Mouse (Mus musculus) erythroid progenitor cell, adult 5-6 weeks (primary cell): ENCODE data around the gene Prdm5. TPM values are rescaled to one million over a fixed set of nuclear protein-coding genes. Genes with fewer than 3 reads are reported as not detected.

Source experiments
- ATAC-seq: replicated peaks from 2 replicates; pipeline ENCODE4 v1.8.0; 2016; ENCODE audit warnings: moderate number of reproducible peaks, mild to moderate bottlenecking, moderate TSS enrichment, inconsistent platforms; ENCODE audit not compliant: poor library complexity, low FRiP score, severe bottlenecking
- total RNA-seq, 2 experiments: library from RNA; stranded (forward) in 1 of 2; stranded (reverse) in 1 of 2; fragments of 150-400 nt in 1 of 2; fragments of 186-747, 209-891 nt in 1 of 2; gene quantifications; 2 replicates each; pipeline versions ENCODE4 v1.2.3 to v1.2.4; 2015 to 2017; ENCODE audit warnings: low replicate concordance in 2 of 2

Gene Prdm5
- total RNA-seq (2015; ENCODE audit: low replicate concordance) (1.4 TPM in 1 of 2 replicates, not detected in the other), total RNA-seq (2017; ENCODE audit: low replicate concordance) (not detected in 2 replicates)

GRCm38 (mm10) chr6:65778861-65779688, at the start of gene Prdm5:
Prdm5 (plus strand) TSS chr6:65778988.
- ATAC-seq = no peak

- no peak for ATAC-seq
These were observed 39.3 kb upstream of the Prdm5 start for GRCm38 (mm10) chr6:65739442-65739841.

GRCm38 (mm10) chr6:65743144-65743870, 35.5 kb upstream of the Prdm5 start:
- ATAC-seq = no peak

- no peak for ATAC-seq
These were observed 35.0 kb upstream of the Prdm5 start for GRCm38 (mm10) chr6:65743871-65744202.

- ATAC-seq = no peak
These were observed 20.6 kb upstream of the Prdm5 start for GRCm38 (mm10) chr6:65758214-65758613.

GRCm38 (mm10) chr6:65759174-65759573, 19.6 kb upstream of the Prdm5 start:
- no peak for ATAC-seq

GRCm38 (mm10) chr6:65760073-65760472, 18.7 kb upstream of the Prdm5 start:
- no peak for ATAC-seq

- ATAC-seq = no peak
These were observed 14.3 kb upstream of the Prdm5 start for GRCm38 (mm10) chr6:65764459-65764858.

GRCm38 (mm10) chr6:65765057-65765456, 13.7 kb upstream of the Prdm5 start:
- ATAC-seq = no peak

GRCm38 (mm10) chr6:65765752-65766397, 12.9 kb upstream of the Prdm5 start:
- ATAC-seq = no peak

- ATAC-seq = no peak
These were observed 10.9 kb upstream of the Prdm5 start for GRCm38 (mm10) chr6:65767911-65768310.

GRCm38 (mm10) chr6:65773566-65773965, 5.2 kb upstream of the Prdm5 start:
- no peak for ATAC-seq

- ATAC-seq = no peak
These were observed 973 bp downstream of the Prdm5 start for GRCm38 (mm10) chr6:65779689-65780233.

- ATAC-seq = no peak
These were observed 2.7 kb downstream of the Prdm5 start for GRCm38 (mm10) chr6:65781441-65781840.

- no peak for ATAC-seq
These were observed 4.9 kb downstream of the Prdm5 start for GRCm38 (mm10) chr6:65783670-65784069.

- no peak for ATAC-seq
These were observed 14.1 kb downstream of the Prdm5 start for GRCm38 (mm10) chr6:65792923-65793322.

- no peak for ATAC-seq
These were observed 17.8 kb downstream of the Prdm5 start for GRCm38 (mm10) chr6:65796552-65796951.

GRCm38 (mm10) chr6:65797276-65797675, 18.5 kb downstream of the Prdm5 start:
- ATAC-seq = no peak

- ATAC-seq = no peak
These were observed 19.6 kb downstream of the Prdm5 start for GRCm38 (mm10) chr6:65798390-65798789.

GRCm38 (mm10) chr6:65811685-65812084, 32.9 kb downstream of the Prdm5 start:
- no peak for ATAC-seq
